Mouse (Mus musculus) gastrocnemius, postnatal 36 days (tissue): ENCODE data around the gene Ubr7. TPM values are rescaled to one million over a fixed set of nuclear protein-coding genes. Genes with fewer than 3 reads are reported as not detected.

Experiments used
- DNase-seq, 2 experiments: peaks; one replicate each; pipeline ENCODE4 v3.0.0; 2022
- intact Hi-C: fragments of 180-260 bp; cut with DNase I; formaldehyde crosslinking; loops from one replicate; pipeline ENCODE4 v1.15.1; 2025
- total RNA-seq, 2 experiments: library from RNA; stranded (reverse); gene quantifications; 2 replicates each; pipeline ENCODE4 v1.2.3; 2021

Gene Ubr7
- total RNA-seq, 2 experiments from 2014 or later: 11.9 to 15.1 TPM

DNA sequence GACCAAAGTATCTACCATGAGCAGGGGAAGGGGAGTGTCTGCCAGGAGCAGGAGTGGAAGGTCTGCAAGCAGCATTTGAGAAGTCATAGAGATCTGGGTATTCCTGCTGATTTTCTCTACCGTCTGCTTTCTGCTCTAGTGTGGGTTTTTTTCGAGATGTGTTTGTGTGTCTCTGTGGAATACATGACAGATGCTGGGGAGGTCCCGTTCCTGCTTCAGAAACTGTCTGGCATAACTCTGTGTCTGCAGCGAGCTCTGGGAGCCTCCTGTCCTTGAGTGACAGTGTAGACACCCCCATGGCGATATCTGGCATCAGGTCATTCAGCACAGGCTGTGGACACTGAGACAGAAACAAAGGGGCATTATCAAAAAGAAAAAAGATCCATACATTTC is 27.8 kb downstream of the Ubr7 start:
- intact Hi-C loops: no loop called here
- no peak for DNase-seq

DNA sequence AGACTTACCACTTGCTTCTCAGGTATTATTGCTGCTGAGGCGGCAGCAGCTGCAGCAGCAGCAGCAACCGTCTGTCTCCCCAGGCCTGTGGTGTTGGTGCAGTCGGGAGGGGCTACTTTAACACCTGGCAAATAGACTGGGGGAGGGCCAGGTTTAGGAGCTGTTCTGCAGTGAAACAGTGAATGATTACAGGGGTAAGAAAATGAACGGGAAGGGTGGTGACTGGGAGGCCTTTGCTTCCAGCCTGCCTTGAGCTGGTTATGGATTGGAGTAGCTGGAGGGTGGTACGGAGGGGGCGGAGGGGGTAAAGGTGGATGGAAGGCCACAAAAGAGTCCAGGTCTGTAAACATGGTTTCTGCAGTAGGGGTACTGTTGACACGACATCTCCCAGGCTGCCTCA is 30.2 kb downstream of the Ubr7 start:
- intact Hi-C loops: no loop called here
- no peak for DNase-seq

DNA sequence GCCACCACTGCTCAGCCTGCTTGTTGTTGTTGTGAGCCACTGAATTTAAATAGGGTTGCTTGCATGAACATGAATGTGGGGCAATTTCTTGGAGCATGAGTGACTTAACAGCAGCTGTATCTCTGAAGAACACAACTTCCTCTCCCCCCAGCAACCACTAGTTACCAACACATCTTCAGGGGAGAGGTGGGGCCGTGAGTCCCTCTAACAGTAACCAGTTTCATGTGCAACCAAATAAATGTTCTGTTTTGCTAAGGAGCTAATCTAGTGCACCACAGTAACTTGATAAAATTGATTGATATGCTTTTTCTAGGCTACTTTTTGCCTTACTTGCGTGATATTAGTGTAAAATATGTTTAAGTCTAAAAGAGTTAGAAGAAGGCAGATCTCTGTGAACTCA is 41.8 kb downstream of the Ubr7 start:
- intact Hi-C loops: no loop called here
- DNase-seq: no peak

DNA sequence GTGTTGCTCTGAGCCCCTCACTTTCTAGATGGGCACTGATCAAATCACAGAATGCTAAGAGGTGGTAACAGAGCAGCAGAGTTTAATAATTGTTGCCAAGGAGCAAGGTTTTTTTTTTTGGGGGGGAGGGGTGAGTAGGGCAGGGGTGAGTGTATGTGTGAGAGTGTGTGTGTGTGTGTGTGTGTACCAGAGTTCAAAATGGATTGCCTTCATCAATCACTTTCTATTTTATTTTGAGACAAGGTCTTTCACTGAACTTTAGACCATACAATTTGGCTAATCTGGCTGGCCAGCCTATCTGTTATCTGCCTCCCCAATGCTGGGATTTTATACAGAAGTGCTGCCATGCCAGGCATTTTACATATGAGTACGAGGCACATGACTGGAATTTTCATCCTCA is 57.1 kb downstream of the Ubr7 start:
- DNase-seq: no peak
- intact Hi-C loops: no loop called here

DNA sequence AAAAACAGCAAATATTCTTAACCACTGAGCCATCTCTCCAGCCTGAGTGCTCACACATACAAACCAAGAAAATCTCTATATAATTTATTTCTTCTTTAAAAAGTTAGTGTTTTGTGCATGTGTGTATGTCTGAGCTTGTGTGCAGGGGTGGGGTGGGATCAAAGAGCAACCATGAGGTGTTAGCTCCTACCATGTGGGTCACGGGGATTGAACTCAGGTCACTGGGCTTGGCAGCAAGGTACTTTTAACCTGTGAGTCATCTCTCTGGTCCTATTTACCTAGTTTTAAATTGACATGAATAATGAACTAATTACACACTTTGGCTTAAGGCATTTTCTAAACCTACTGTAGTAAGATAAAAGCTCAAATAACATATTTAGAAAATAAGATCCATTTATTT is 68.6 kb downstream of the Ubr7 start:
- intact Hi-C loops: no loop called here
- DNase-seq: no peak

DNA sequence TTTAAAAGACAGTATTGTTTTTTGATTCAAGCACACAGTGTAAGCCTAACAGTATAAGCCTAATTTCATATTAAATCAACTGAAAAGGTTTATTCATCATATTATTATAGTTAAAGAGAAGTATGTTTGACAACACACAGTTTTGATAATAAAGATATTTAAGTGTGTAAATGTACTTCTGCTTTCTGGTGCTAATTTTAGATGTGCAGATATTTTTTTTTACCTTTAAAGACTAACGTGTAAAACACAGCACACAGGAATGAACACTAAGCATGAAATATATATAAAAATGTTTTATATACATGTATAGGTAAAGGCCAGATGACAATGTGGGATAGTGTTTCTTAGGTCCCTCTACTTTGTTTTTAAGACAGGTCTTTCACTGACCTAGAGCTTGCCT is 69.4 kb downstream of the Ubr7 start:
- no peak for DNase-seq
- intact Hi-C loops: no loop called here

Other genes starting within 250 kb of the Ubr7 start
- not detected for gene Chga, start 203.0 kb upstream of the Ubr7 start, total RNA-seq
- gene Itpk1, start 53.0 kb upstream of the Ubr7 start, total RNA-seq: 1 to 10 TPM; 6.3 to 8.4 TPM
- gene Moap1, start 14.3 kb upstream of the Ubr7 start, total RNA-seq: 1 to 10 TPM; 3.2 to 5.4 TPM
- 1 to 10 TPM; 2.0 to 2.2 TPM for gene Tmem251, start 14.2 kb upstream of the Ubr7 start, total RNA-seq
- not detected for gene Gm28051, start 202 bp upstream of the Ubr7 start, total RNA-seq
- 1 to 10 TPM; 7.7 to 8.5 TPM for gene Gon7, start 164 bp upstream of the Ubr7 start, total RNA-seq
- gene Gm20604, start 705 bp downstream of the Ubr7 start, total RNA-seq: 1 to 10 TPM; 2.3 to 2.4 TPM
- 10 to 100 TPM; 14.4 to 15.6 TPM for gene Btbd7, start 120.5 kb downstream of the Ubr7 start, total RNA-seq
- gene Cox8c, start 141.3 kb downstream of the Ubr7 start, total RNA-seq: not detected
- gene Unc79, start 190.9 kb downstream of the Ubr7 start, total RNA-seq: under 1 TPM; 0.05 to 0.12 TPM